Mouse (Mus musculus) bone marrow macrophage, adult 2 months (primary cell): Measurements from ENCODE around the gene Olfr541.

Experiments
- CTCF ChIP-seq: IDR thresholded peaks from 2 replicates; pipeline ENCODE4 v1.5.1; 2012; ENCODE audit warnings: low read depth, mild to moderate bottlenecking, low read length, moderate library complexity
- POLR2A ChIP-seq: IDR thresholded peaks from 2 replicates; pipeline ENCODE4 v1.6.1; 2012; ENCODE audit warnings: mild to moderate bottlenecking, low read depth, low read length, borderline replicate concordance

GRCm38 (mm10) chr7:140733162-140733561, 36.1 kb downstream of the Olfr541 start:
- TF ChIP-seq POLR2A (no peak), CTCF (no peak)
